Mouse (Mus musculus) cerebellum, adult 9-10 months (tissue): ENCODE measurements at regions not wholly inside any gene's neighbourhood (a gene's known extent, or its start where the extent isn't known, plus 50 kb on each side); places are given as distances from the start of the nearest gene placed in this dataset.

ENCODE experiments used
- DNase-seq: peaks from one replicate; pipeline ENCODE4 v3.0.0; 2022

- DNase-seq = no peak
These were observed 512.6 kb downstream of the Tm4sf1 start for GRCm38 (mm10) chr3:56789155-56789554.

GRCm38 (mm10) chr3:56773920-56774319 lies 527.9 kb downstream of the Tm4sf1 start:
- DNase-seq = no peak

- no peak for DNase-seq
These were observed 531.6 kb downstream of the Tm4sf1 start for GRCm38 (mm10) chr3:56770225-56770624.

DNA sequence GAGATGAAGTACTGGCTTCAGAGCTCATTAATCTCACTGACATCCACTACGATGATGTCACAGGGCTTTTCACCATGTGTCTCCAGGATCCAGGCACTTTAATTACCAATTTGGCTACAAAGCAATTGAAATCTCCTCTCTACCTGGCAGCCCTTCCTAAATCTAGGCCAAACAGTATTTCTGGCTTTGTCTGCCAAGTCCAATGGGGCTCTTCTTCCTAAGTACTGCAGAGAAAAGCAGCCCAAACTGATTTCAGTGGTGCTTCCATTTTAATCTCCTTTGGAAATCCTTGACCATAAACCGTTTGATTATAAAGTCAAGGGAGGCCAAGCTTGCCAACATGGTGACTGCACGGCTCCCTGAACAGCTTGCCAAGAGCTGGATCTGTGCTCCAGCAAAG lies 534.7 kb downstream of the Tm4sf1 start:
- DNase-seq = peak; percentile 82

- DNase-seq = no peak
These were observed 537.5 kb downstream of the Tm4sf1 start for GRCm38 (mm10) chr3:56764336-56764735.

- DNase-seq = peak; percentile 53
These were observed 537.9 kb downstream of the Tm4sf1 start for GRCm38 (mm10) chr3:56763896-56764295.

GRCm38 (mm10) chr3:56753654-56754053 lies 548.1 kb downstream of the Tm4sf1 start:
- peak; percentile 79 for DNase-seq

- DNase-seq = no peak
These were observed 549.9 kb downstream of the Tm4sf1 start for GRCm38 (mm10) chr3:56751926-56752325.

DNA sequence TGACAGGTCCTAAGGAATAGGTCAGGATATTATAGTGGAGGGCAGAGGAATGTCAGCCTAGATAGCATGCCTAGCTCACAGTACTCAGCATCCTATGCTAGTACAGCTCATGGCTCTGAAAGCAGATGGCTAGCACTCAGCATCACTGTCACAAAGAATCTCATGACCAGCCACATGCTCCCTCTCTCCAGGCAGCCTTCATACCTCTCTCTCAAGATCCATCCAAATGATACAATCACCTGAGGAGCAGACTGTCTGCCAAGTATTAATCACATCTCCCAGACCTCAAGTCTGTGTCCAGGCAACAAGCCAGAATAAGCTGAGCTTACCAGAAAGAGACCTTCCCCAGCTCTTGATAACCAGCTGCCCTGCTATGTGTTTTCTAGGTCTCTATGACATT lies 557.4 kb upstream of the Nbea start:
- DNase-seq = peak; percentile 31

DNA sequence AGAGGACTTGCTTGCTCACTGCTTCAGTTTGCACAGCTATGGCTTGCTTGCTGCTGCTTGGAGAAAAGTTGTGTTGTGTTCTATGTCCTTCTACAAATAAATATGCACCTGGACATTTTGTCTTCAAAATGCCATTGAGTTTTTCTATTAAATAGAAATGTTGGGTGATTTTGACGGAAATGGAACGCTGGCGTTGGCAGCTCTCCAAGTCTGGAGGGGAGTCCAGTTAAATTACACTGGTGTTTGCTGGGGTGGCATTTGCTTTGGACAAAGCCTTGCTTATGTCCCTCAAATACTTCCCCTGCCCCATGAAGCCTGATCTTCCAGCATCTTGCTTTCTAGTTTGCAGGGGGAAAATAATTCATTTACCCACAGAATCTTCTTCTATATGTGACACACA lies 556.0 kb upstream of the Nbea start:
- DNase-seq = no peak

GRCm38 (mm10) chr3:56730849-56731248 lies 547.3 kb upstream of the Nbea start:
- no peak for DNase-seq

DNA sequence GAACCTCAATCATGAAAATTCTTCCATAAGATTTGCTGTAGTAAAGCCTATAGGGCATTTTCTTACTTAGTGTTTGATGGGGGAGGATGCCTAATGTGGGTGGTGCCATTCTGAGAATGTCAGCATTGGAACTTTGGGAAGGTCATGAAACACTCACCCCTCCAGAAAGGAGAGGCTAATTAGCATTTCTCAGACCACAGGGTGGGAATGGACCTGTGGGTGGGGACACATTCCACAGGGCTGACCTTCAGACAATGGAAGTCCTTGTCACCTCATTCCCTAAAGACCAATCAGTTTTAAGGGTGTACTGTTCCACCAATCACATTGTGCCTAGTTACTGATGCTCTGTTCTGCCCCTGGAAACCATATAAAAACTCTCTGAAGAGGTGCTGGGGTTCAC lies 541.5 kb upstream of the Nbea start:
- DNase-seq = no peak

- no peak for DNase-seq
These were observed 524.8 kb upstream of the Nbea start for GRCm38 (mm10) chr3:56708260-56708659.

GRCm38 (mm10) chr3:56707312-56707711 lies 523.8 kb upstream of the Nbea start:
- no peak for DNase-seq

DNA sequence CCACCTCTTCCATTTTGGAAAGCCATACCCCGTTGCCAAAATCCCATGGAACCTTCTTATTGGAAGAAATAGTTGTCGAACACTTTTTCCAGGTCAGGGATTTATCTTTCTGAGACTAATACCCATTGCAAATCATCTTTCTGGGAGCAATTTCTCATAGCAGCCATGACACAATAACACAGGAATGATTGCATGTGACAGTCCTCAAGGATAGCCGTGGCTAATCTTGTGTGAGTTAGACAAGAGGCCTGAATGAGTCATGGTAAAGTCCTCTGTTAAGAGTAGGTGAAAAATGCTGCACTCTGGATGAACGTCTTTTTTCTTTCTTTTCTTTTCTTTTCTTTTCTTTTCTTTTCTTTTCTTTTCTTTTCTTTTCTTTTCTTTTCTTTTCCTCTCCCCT lies 522.5 kb upstream of the Nbea start:
- DNase-seq = no peak

- DNase-seq = no peak
These were observed 515.4 kb upstream of the Nbea start for GRCm38 (mm10) chr3:56698941-56699340.

DNA sequence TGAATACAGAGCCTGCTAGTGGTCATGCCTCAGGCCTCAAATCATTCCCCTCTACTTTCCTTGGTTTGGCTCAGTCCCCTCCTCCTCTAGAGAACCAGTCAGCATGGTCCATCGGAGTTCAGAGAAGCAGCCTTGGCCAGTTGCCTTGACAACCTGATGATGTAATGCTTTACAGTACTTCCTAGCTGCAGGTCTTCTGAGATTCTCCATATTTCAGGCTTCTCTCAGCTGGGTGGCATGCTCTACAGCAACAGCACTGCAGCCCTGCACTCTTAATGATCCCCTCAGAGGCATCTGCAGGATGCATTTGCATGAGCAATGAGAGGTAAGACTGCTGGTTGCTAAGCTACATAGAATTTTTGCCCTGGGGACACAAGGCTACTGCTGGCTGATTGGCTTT lies 514.7 kb upstream of the Nbea start:
- DNase-seq = peak; percentile 3

- DNase-seq = no peak
These were observed 497.5 kb upstream of the Nbea start for GRCm38 (mm10) chr3:56681031-56681430.

- no peak for DNase-seq
These were observed 485.3 kb upstream of the Nbea start for GRCm38 (mm10) chr3:56668829-56669228.

DNA sequence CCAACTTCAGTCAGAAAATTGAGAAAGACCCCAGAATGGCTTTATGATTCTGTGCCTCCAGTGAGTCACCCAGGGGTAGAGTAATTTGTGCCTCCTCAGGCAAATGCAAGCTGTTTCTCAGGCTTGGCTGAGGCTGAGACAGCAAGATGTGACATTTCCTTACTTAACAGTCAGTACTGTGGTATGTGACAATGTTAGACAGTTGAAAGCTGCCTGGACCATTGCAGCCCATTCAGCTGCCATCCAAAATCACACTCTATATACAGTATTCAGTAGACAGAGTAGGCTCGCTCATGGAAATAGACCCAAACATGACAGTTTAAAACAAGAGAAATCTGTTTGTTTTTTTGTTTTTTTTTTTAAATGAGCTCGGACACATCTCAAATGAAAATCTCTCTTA lies 477.1 kb upstream of the Nbea start:
- no peak for DNase-seq

DNA sequence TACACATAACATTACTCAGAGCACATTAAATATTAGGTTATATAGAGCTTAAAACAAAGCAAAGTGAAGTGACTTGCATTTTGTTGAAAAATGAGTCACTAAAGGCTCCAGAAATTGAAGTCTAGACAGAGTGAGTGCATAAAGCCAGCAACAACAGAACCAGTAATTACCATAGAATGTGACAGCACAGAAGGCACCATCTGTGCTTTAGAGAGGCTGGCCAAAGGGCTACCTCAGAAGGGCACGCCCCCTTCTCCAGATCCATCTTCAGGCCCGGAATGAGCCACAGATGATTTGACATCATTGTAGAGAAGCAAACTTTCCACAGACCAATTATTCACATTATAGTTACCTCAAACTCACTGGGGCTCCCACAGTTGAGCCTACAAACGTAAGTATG lies 463.8 kb upstream of the Nbea start:
- DNase-seq = peak; percentile 10
